Comparison of ENCODE assay signal across 12 mouse cellular contexts in genomic region chr9:57820186-57821080, GRCm38 (mm10). TPM values are rescaled to one million over a fixed set of nuclear protein-coding genes. Genes with fewer than 3 reads are reported as not detected.
DNase-seq lines count a peak whose midpoint lies in the region; ATAC-seq lines count a peak whose summit lies in the region.
"Had no signal": no experiment of that assay in that cellular context is flagged by ENCODE, and none has a peak within 500 bp of the region (broad histone marks: within the 10 kb centered on the region; RNA-seq: fewer than 3 reads in every experiment).

No protein-coding gene starts in this region.

- no peak for DNase-seq in heart, postnatal 25 days (ENCODE audit: low spot score)
- peak; percentile 48 for DNase-seq in thymus, postnatal 4 days
- DNase-seq in thymus, postnatal 10 days (ENCODE audit: low spot score in 2 of 2) = no peak
- DNase-seq in kidney, postnatal 25 days = no peak
- DNase-seq in adrenal gland, adult 8-10 months = no peak
- DNase-seq in frontal cortex, postnatal 36 days (ENCODE audit: low spot score in 2 of 2) = no peak
- DNase-seq: cerebellum, adult 11-12 months had no signal

- H3K36me3 ChIP-seq in heart, embryonic 11.5 days (ENCODE audit: control insufficient read depth, insufficient read depth, low read length) = no peaks in the 10 kb centered on the region
- peaks cover 8% of the 10 kb centered on the region; the same call in 1 of the 2 replicates for H3K36me3 ChIP-seq in liver, embryonic 15.5 days (replicated peaks)
- H3K36me3 ChIP-seq: limb, embryonic 13.5 days had no signal

- WGBS in heart, embryonic 11.5 days (ENCODE audit: insufficient replicate concordance) = 42% methylated on average over 16 of the region's 16 CpGs
- WGBS in liver, embryonic 15.5 days (ENCODE audit: insufficient replicate concordance) = 26% methylated on average over 16 of the region's 16 CpGs

- no peaks in the 10 kb centered on the region for H3K27me3 ChIP-seq in heart, embryonic 11.5 days (ENCODE audit: control insufficient read depth, insufficient read depth, low read length)
- H3K27me3 ChIP-seq in liver, embryonic 15.5 days = no peaks in the 10 kb centered on the region
- H3K27me3 ChIP-seq: limb, embryonic 13.5 days had no signal

- H3K9ac ChIP-seq in heart, embryonic 11.5 days (ENCODE audit: low read depth, low read length) = peak overlapping the region; percentile 43
- H3K9ac ChIP-seq in liver, embryonic 15.5 days = no peak overlapping the region
- H3K9ac ChIP-seq: limb, embryonic 13.5 days had no signal

- ATAC-seq in heart, embryonic 11.5 days (replicated peaks; ENCODE audit: insufficient number of reproducible peaks, low FRiP score, low TSS enrichment) = no peak
- no peak for ATAC-seq in liver, embryonic 15.5 days (ENCODE audit: insufficient read depth)
- ATAC-seq: activated CD4-positive, CD25-positive, alpha-beta regulatory T cell, adult 4 months; midbrain, embryonic 16.5 days had no signal

- intact Hi-C loops in heart, postnatal 25 days (cut with DNase I) = no loop called here

- H3K9me3 ChIP-seq in heart, embryonic 11.5 days (replicated peaks; ENCODE audit: control insufficient read depth, low read length) = no peaks in the 10 kb centered on the region
- no peaks in the 10 kb centered on the region for H3K9me3 ChIP-seq in liver, embryonic 15.5 days (replicated peaks)
- H3K9me3 ChIP-seq: limb, embryonic 13.5 days had no signal

- H3K4me3 ChIP-seq in heart, embryonic 11.5 days (ENCODE audit: low read depth, low read length) = no peak overlapping the region
- no peak overlapping the region for H3K4me3 ChIP-seq in liver, embryonic 15.5 days (replicated peaks)
- H3K4me3 ChIP-seq: limb, embryonic 13.5 days had no signal

- H3K27ac ChIP-seq in heart, embryonic 11.5 days (ENCODE audit: low read depth, low read length) = peak overlapping the region; percentile 63
- no peak overlapping the region for H3K27ac ChIP-seq in liver, embryonic 15.5 days (replicated peaks)
- H3K27ac ChIP-seq: limb, embryonic 13.5 days had no signal

- peaks cover 54% of the 10 kb centered on the region for H3K4me1 ChIP-seq in heart, embryonic 11.5 days (ENCODE audit: control insufficient read depth, insufficient read depth, low read length)
- H3K4me1 ChIP-seq in liver, embryonic 15.5 days (replicated peaks) = peaks cover 43% of the 10 kb centered on the region

- H3K4me2 ChIP-seq in heart, embryonic 11.5 days = peak overlapping the region; percentile 20
- peak overlapping the region; percentile 21 for H3K4me2 ChIP-seq in liver, embryonic 15.5 days
- H3K4me2 ChIP-seq: limb, embryonic 13.5 days had no signal

RNA-seq across cellular contexts. Expression of gene Arid3b, which starts 16.2 kb away (rescaled TPM):
- polyA plus RNA-seq in heart, embryonic 11.5 days (2014; fragmentation: Nextera tagmentation; extraction: Ambion mirVana) = 28.0 and 31.7 TPM in 2 replicates
- total RNA-seq in heart, postnatal 25 days (2021) = 1 to 10 TPM; 2.9 to 5.7 TPM
- polyA plus RNA-seq in liver, embryonic 15.5 days (2015; fragmentation: Nextera tagmentation; extraction: Ambion mirVana) = 10.5 and 11.3 TPM in 2 replicates
- total RNA-seq in adrenal gland, adult 8-10 months (2022) = 1 to 10 TPM; 4.6 to 9.8 (median 8.4) TPM

RNA-seq across cellular contexts. Expression of gene Clk3, which starts 54.8 kb away (rescaled TPM):
- 64.2 and 73.5 TPM in 2 replicates for polyA plus RNA-seq in heart, embryonic 11.5 days (2014; fragmentation: Nextera tagmentation; extraction: Ambion mirVana)
- total RNA-seq in heart, postnatal 25 days (2021) = 10 to 100 TPM; 27.6 to 29.2 TPM
- 105 and 129 TPM in 2 replicates for polyA plus RNA-seq in liver, embryonic 15.5 days (2015; fragmentation: Nextera tagmentation; extraction: Ambion mirVana)
- total RNA-seq in adrenal gland, adult 8-10 months (2022) = 10 to 100 TPM; 75.3 to 83.3 (median 78.5) TPM
